Mouse (Mus musculus): ENCODE measurements around the gene Dnajc6. TPM values are rescaled to one million over a fixed set of nuclear protein-coding genes. Genes with fewer than 3 reads are reported as not detected.

The Dnajc6 gene
- polyA plus RNA-seq, 1 experiment from 2014 or later: 66.1 TPM

DNA sequence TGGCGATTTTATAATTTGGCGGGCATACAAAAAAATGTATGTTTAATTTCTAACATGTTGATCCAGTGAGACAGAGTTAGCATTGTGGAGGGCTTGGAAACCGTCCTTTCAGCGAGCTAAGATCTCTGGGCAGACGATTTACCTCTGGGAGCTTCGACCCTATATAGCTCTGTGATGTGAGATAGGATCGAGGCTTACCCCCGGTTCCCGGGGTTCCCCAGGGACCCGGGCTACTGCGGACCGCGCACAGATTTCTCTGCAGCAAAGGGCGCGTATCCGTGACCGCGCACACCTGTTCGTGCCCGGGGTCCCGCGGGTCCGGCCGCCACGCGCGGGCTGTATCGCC, 287 bp upstream of the Dnajc6 start:
- under 1% methylated on average over 28 of the region's 28 CpGs for WGBS
- H3K9me3 ChIP-seq (ENCODE audit: control insufficient read depth, low read length): no peaks in the 10 kb centered on the region
- peak overlapping the region; percentile 76 for H3K4me3 ChIP-seq (ENCODE audit: low read length)
- no peaks in the 10 kb centered on the region for H3K36me3 ChIP-seq (ENCODE audit: control insufficient read depth, insufficient read depth, low read length)
- no peak overlapping the region; the same call in 1 of the 2 replicates for H3K27ac ChIP-seq (ENCODE audit: low read depth, low read length)
- H3K4me2 ChIP-seq (ENCODE audit: low read length): peak overlapping the region; percentile 91
- peak overlapping the region; percentile 80 for H3K9ac ChIP-seq (ENCODE audit: low read depth, low read length)
- peak; percentile 47 for ATAC-seq
- H3K4me1 ChIP-seq (ENCODE audit: control insufficient read depth, insufficient read depth, low read depth, low read length): 0 out of 2 replicates have a peak, but pooled peaks cover 4% of the 10 kb centered on the region
- peaks cover 4% of the 10 kb centered on the region; the same call in 1 of the 2 replicates for H3K27me3 ChIP-seq (replicated peaks; ENCODE audit: control insufficient read depth, insufficient read depth, low read length)

DNA sequence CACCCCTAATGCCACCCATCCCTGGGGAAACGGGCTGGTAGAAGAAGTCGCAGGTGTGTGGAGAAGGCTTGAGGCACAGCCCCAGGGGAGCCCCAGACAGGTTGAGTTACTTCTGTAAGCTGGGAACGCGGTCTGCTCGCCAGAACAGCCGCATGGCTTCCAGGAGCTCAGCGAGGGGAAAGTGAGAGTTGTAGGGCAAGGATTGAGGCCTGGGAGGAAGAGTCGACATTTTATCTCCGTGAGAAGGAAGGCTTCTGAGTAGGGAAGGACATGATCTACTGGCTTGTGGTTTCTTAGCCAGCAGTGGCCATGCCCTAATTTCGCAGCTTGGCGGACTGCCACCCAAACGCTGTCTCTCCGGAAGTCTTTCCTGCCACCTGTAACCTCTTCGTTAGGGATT, 888 bp downstream of the Dnajc6 start:
- WGBS: 4% methylated on average over 14 of the region's 14 CpGs
- peak overlapping the region; percentile 52 for H3K9ac ChIP-seq (ENCODE audit: low read depth, low read length)
- H3K4me1 ChIP-seq (ENCODE audit: control insufficient read depth, insufficient read depth, low read depth, low read length): 0 out of 2 replicates have a peak, but pooled peaks cover 4% of the 10 kb centered on the region
- H3K9me3 ChIP-seq (ENCODE audit: control insufficient read depth, low read length): no peaks in the 10 kb centered on the region
- peaks cover 4% of the 10 kb centered on the region; the same call in 1 of the 2 replicates for H3K27me3 ChIP-seq (replicated peaks; ENCODE audit: control insufficient read depth, insufficient read depth, low read length)
- H3K36me3 ChIP-seq (ENCODE audit: control insufficient read depth, insufficient read depth, low read length): no peaks in the 10 kb centered on the region
- 0 out of 2 replicates have a peak, but pooled peaks have one; percentile 4 for ATAC-seq
- H3K4me3 ChIP-seq (ENCODE audit: low read length): peak overlapping the region; percentile 76
- H3K4me2 ChIP-seq (ENCODE audit: low read length): peak overlapping the region; percentile 91
- no peak overlapping the region for H3K27ac ChIP-seq (ENCODE audit: low read depth, low read length)

DNA sequence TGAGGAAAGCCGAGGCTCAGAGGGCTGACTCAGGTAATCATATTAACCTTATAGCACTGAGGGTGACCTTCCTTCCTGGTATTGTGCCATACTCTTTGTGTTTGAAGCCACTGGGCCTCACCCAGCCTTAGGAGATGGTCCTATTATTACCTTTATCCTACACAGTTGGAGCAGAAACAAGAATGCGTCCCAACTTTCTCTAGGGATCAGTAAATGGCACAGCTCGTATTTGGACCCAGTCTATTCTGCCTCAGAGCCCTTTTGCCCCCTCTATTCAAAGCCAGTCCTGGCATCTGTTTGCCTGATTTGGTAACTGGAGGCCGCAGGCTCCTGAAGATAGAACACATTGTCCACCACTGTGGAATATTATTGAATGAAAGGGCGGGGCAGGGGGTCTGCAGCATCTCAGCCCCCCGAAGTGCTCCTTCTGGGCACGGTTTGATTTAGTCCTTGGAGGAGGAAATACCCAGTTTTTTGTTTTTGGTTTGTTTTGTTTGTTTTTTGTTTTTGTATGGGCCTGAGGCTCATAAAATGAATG, 8.1 kb downstream of the Dnajc6 start:
- Histone ChIP-seq H3K4me2 (ENCODE audit: low read length) (no peak overlapping the region), H3K4me1 (ENCODE audit: control insufficient read depth, insufficient read depth, low read depth, low read length) (peaks cover 5% of the 10 kb centered on the region), H3K27me3 (replicated peaks; ENCODE audit: control insufficient read depth, insufficient read depth, low read length) (no peaks in the 10 kb centered on the region), H3K36me3 (ENCODE audit: control insufficient read depth, insufficient read depth, low read length) (no peaks in the 10 kb centered on the region), H3K4me3 (ENCODE audit: low read length) (no peak overlapping the region), H3K9me3 (ENCODE audit: control insufficient read depth, low read length) (no peaks in the 10 kb centered on the region), H3K27ac (ENCODE audit: low read depth, low read length) (no peak overlapping the region), H3K9ac (ENCODE audit: low read depth, low read length) (no peak overlapping the region)
- no peak for ATAC-seq
- 47% methylated on average over 7 of the region's 7 CpGs for WGBS

DNA sequence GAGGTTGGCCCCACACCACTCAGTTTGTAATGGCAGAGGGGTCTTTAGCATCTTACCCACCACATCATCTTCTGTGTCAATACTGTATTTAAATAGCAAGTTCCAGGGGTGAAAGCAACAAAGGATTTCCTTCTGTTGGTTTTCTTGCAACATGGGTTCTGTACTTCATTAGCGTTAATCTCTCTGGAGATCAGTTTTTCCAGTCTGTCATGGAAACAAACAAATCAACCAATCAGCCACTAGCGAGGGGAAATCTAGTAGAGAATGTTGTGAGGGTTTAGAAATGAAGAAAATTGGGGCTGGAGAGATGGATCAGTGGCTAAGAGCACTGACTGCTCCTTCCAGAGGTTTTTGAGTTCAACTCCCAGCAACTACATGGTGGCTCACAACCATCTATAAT, 9.5 kb downstream of the Dnajc6 start:
- H3K36me3 ChIP-seq (ENCODE audit: control insufficient read depth, insufficient read depth, low read length): no peaks in the 10 kb centered on the region
- H3K4me1 ChIP-seq (ENCODE audit: control insufficient read depth, insufficient read depth, low read depth, low read length): peaks cover 7% of the 10 kb centered on the region
- no peak overlapping the region for H3K4me3 ChIP-seq (ENCODE audit: low read length)
- 61% methylated on average over 2 of the region's 2 CpGs for WGBS
- no peaks in the 10 kb centered on the region for H3K9me3 ChIP-seq (ENCODE audit: control insufficient read depth, low read length)
- H3K27me3 ChIP-seq (replicated peaks; ENCODE audit: control insufficient read depth, insufficient read depth, low read length): no peaks in the 10 kb centered on the region
- no peak for ATAC-seq
- H3K9ac ChIP-seq (ENCODE audit: low read depth, low read length): no peak overlapping the region
- no peak overlapping the region for H3K27ac ChIP-seq (ENCODE audit: low read depth, low read length)
- H3K4me2 ChIP-seq (ENCODE audit: low read length): no peak overlapping the region

DNA sequence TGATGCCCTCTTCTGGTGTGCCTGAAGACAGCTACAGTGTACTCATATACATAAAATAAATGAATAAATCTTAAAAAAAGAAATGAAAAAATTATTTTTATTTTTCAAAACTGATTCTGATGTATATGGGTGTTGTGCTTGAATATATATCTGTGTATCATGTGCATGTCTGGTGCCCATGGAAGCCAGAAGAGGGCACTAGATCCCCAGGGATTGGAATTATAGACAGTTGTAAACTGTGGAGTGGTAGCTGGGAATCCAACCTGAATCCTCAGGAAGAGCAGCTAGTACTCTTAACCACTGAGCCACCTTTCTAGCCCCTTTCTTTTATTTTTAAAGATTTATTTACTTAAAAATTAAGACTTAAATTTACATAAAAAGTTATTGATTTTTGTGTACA, 9.9 kb downstream of the Dnajc6 start:
- Histone ChIP-seq H3K27ac (ENCODE audit: low read depth, low read length) (no peak overlapping the region), H3K27me3 (replicated peaks; ENCODE audit: control insufficient read depth, insufficient read depth, low read length) (no peaks in the 10 kb centered on the region), H3K4me3 (ENCODE audit: low read length) (no peak overlapping the region), H3K4me2 (ENCODE audit: low read length) (no peak overlapping the region), H3K9ac (ENCODE audit: low read depth, low read length) (no peak overlapping the region), H3K36me3 (ENCODE audit: control insufficient read depth, insufficient read depth, low read length) (no peaks in the 10 kb centered on the region), H3K9me3 (ENCODE audit: control insufficient read depth, low read length) (no peaks in the 10 kb centered on the region), H3K4me1 (ENCODE audit: control insufficient read depth, insufficient read depth, low read depth, low read length) (peaks cover 7% of the 10 kb centered on the region)
- ATAC-seq: no peak

DNA sequence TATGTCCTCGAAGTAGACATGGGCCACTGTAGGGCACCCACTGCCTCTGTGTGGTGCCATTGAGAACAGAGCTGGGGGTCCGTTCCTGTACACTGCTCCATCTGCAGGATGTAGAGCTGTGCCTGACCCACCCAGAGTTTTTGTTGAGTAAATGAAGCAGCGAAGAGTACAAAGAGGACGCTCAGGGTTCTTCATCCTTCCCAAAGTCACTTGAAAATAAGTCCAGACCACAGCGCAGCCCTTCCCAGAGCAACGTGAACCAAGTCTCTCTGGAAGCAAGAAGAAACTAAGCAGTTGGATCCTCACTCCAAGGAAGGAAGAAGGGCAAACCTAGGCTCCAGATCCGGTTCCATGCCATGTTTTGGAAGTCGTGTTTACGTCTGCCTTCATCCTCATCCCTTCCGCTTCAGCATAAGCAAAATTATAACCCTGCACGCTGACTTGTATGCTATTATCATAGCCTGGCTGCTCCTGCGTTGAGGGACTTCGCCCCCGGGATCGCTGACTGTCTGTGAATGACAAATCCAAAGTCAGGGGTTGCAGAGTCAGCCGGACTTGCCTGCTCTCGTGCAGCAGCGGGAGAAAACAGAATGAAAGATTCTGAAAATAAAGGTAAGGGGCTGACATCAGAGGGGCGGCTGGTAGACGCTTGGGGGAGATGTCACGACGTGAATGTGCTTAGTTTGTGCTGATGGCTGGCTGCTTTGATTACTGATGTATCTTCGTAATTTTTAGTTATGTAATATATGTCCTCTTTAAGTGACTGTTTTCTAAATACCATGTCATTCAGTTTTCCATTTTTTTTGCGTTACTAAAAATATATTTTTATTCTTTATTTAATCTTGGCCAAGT, 11.3 kb downstream of the Dnajc6 start:
- peaks cover 7% of the 10 kb centered on the region for H3K4me1 ChIP-seq (ENCODE audit: control insufficient read depth, insufficient read depth, low read depth, low read length)
- peak overlapping the region; percentile 69 for H3K27ac ChIP-seq (ENCODE audit: low read depth, low read length)
- H3K36me3 ChIP-seq (ENCODE audit: control insufficient read depth, insufficient read depth, low read length): no peaks in the 10 kb centered on the region
- H3K4me2 ChIP-seq (ENCODE audit: low read length): peak overlapping the region; percentile 62
- peak; percentile 77 for ATAC-seq
- H3K4me3 ChIP-seq (ENCODE audit: low read length): peak overlapping the region; percentile 57
- H3K9me3 ChIP-seq (ENCODE audit: control insufficient read depth, low read length): no peaks in the 10 kb centered on the region
- H3K9ac ChIP-seq (ENCODE audit: low read depth, low read length): peak overlapping the region; percentile 63
- H3K27me3 ChIP-seq (replicated peaks; ENCODE audit: control insufficient read depth, insufficient read depth, low read length): no peaks in the 10 kb centered on the region
- 9% methylated on average over 24 of the region's 24 CpGs for WGBS

DNA sequence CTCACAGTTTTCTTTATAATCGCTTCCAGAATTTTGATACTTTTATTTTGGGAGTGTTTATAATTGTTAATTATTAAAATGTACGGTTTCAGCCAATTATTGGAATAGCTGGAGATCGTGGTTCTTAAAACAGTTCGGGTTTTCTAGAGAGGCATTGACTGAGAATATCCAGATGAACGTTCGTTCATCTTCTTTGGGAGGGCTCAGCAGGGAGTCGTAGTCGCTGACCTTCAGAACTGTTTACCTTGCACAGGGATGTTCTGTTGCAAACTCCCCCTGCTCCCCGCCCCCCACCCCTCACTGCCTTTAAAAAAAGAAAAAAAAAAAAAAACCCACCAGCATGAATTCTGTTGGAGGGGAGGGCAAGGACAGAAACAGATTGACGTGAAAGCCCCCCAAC, 12.0 kb downstream of the Dnajc6 start:
- H3K4me3 ChIP-seq (ENCODE audit: low read length): peak overlapping the region; percentile 57
- H3K9ac ChIP-seq (ENCODE audit: low read depth, low read length): peak overlapping the region; percentile 73
- H3K27ac ChIP-seq (ENCODE audit: low read depth, low read length): peak overlapping the region; percentile 69
- H3K27me3 ChIP-seq (replicated peaks; ENCODE audit: control insufficient read depth, insufficient read depth, low read length): no peaks in the 10 kb centered on the region
- H3K36me3 ChIP-seq (ENCODE audit: control insufficient read depth, insufficient read depth, low read length): no peaks in the 10 kb centered on the region
- no peaks in the 10 kb centered on the region for H3K9me3 ChIP-seq (ENCODE audit: control insufficient read depth, low read length)
- H3K4me2 ChIP-seq (ENCODE audit: low read length): peak overlapping the region; percentile 77
- peaks cover 7% of the 10 kb centered on the region for H3K4me1 ChIP-seq (ENCODE audit: control insufficient read depth, insufficient read depth, low read depth, low read length)
- 2% methylated on average over 10 of the region's 10 CpGs for WGBS
- ATAC-seq: peak; percentile 1; the same call in 1 of the 2 replicates

DNA sequence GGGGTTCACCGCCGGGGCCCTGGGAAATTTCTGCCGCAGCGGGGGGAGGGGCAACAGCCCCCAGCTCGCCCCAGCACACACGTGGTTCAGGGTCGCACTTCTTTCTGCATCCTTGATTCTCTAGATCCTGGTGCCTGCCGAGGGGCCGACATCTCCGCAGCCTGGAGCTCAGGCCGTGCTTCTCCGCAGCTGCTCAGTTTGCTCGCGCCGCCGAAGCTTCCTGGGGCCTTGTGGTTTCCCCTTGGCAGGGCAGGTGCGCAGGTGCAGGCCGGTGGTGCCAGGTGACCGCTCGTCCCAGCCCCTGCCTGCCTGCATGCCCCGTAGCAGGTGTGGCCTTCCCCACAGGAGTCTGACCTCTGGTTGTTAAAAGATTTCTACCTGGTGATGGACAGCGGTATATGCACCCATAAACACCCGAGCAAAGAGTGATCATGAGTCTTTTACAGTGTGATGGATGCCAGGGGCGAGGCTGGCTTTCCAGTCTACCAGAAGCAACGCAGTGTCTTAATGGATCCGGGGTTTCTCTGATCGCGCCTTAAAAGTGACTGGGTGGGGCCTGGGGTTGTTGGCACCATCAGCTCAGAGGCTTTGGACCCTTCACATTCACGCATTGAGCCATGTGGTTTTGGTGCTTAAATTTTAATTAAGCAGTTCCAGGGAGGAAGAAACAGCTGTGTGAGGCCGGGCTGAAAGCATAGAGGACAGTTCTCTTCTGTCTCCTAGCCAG, 12.6 kb downstream of the Dnajc6 start:
- peak; percentile 74 for ATAC-seq
- Histone ChIP-seq H3K36me3 (ENCODE audit: control insufficient read depth, insufficient read depth, low read length) (no peaks in the 10 kb centered on the region), H3K27ac (ENCODE audit: low read depth, low read length) (peak overlapping the region; percentile 69), H3K9me3 (ENCODE audit: control insufficient read depth, low read length) (no peaks in the 10 kb centered on the region), H3K9ac (ENCODE audit: low read depth, low read length) (peak overlapping the region; percentile 73), H3K4me3 (ENCODE audit: low read length) (peak overlapping the region; percentile 57), H3K4me2 (ENCODE audit: low read length) (peak overlapping the region; percentile 77), H3K27me3 (replicated peaks; ENCODE audit: control insufficient read depth, insufficient read depth, low read length) (no peaks in the 10 kb centered on the region), H3K4me1 (ENCODE audit: control insufficient read depth, insufficient read depth, low read depth, low read length) (peaks cover 7% of the 10 kb centered on the region)
- WGBS: 3% methylated on average over 30 of the region's 30 CpGs

Data from hindbrain, embryonic 16.5 days (tissue).